ENCODE assay signal across 12 mouse cellular contexts in genomic region chr16:35625286-35626020, GRCm38 (mm10).
DNase-seq lines count a peak whose midpoint lies in the region; ATAC-seq and TF ChIP-seq lines count a peak whose summit lies in the region.
"Had no signal": no experiment of that assay in that cellular context is flagged by ENCODE, and none has a peak within 500 bp of the region (broad histone marks: within the 10 kb centered on the region; RNA-seq: fewer than 3 reads in every experiment).

No protein-coding gene starts in this region.

- no peaks in the 10 kb centered on the region for H3K9me3 ChIP-seq in limb, embryonic 12.5 days
- no peaks in the 10 kb centered on the region for H3K9me3 ChIP-seq in limb, embryonic 10.5 days (replicated peaks)
- H3K9me3 ChIP-seq in forebrain, postnatal 0 days (ENCODE audit: low read length): no peaks in the 10 kb centered on the region
- no peaks in the 10 kb centered on the region for H3K9me3 ChIP-seq in midbrain, embryonic 16.5 days (replicated peaks; ENCODE audit: control insufficient read depth, low read length, poor library complexity, severe bottlenecking)
- H3K9me3 ChIP-seq: heart, embryonic 12.5 days had no signal

- H3K4me2 ChIP-seq in limb, embryonic 12.5 days: no peak overlapping the region
- H3K4me2 ChIP-seq in forebrain, postnatal 0 days (ENCODE audit: low read depth): no peak overlapping the region
- no peak overlapping the region for H3K4me2 ChIP-seq in midbrain, embryonic 16.5 days (ENCODE audit: low read length)
- H3K4me2 ChIP-seq: heart, embryonic 12.5 days had no signal

- TF ChIP-seq CTCF in forebrain, postnatal 0 days (IDR thresholded peaks at IDR 0.05; ENCODE audit: low read depth): no peak

- peak overlapping the region; percentile 14; the same call in 1 of the 2 replicates for H3K27ac ChIP-seq in limb, embryonic 12.5 days
- no peak overlapping the region for H3K27ac ChIP-seq in limb, embryonic 10.5 days
- no peak overlapping the region for H3K27ac ChIP-seq in forebrain, postnatal 0 days (ENCODE audit: low read depth, low read length)
- H3K27ac ChIP-seq in midbrain, embryonic 16.5 days (ENCODE audit: low read length): peak overlapping the region; percentile 59

- no peaks in the 10 kb centered on the region for H3K36me3 ChIP-seq in limb, embryonic 12.5 days
- H3K36me3 ChIP-seq in limb, embryonic 10.5 days: no peaks in the 10 kb centered on the region
- no peaks in the 10 kb centered on the region for H3K36me3 ChIP-seq in forebrain, postnatal 0 days (ENCODE audit: insufficient read depth)
- H3K36me3 ChIP-seq in midbrain, embryonic 16.5 days (ENCODE audit: control insufficient read depth, insufficient read depth, low read length): no peaks in the 10 kb centered on the region
- H3K36me3 ChIP-seq: heart, embryonic 12.5 days had no signal

- peaks cover 3% of the 10 kb centered on the region; the same call in 1 of the 2 replicates for H3K27me3 ChIP-seq in limb, embryonic 12.5 days
- 0 out of 2 replicates have a peak, but pooled peaks cover 5% of the 10 kb centered on the region for H3K27me3 ChIP-seq in limb, embryonic 10.5 days (ENCODE audit: low read depth, poor library complexity, severe bottlenecking)
- no peaks in the 10 kb centered on the region for H3K27me3 ChIP-seq in forebrain, postnatal 0 days (ENCODE audit: insufficient read depth, low read length)
- H3K27me3 ChIP-seq in midbrain, embryonic 16.5 days (ENCODE audit: control insufficient read depth, insufficient read depth, low read depth, low read length): no peaks in the 10 kb centered on the region

- WGBS in limb, embryonic 12.5 days: 56% methylated on average over 16 of the region's 16 CpGs
- 83% methylated on average over 16 of the region's 16 CpGs for WGBS in limb, embryonic 10.5 days
- 39% methylated on average over 16 of the region's 16 CpGs for WGBS in forebrain, postnatal 0 days
- 54% methylated on average over 16 of the region's 16 CpGs for WGBS in midbrain, embryonic 16.5 days

- peaks cover 32% of the 10 kb centered on the region for H3K4me1 ChIP-seq in limb, embryonic 12.5 days (replicated peaks)
- peaks cover 28% of the 10 kb centered on the region for H3K4me1 ChIP-seq in limb, embryonic 10.5 days
- H3K4me1 ChIP-seq in forebrain, postnatal 0 days (ENCODE audit: insufficient read depth): peaks cover 6% of the 10 kb centered on the region; the same call in 1 of the 2 replicates
- H3K4me1 ChIP-seq in midbrain, embryonic 16.5 days (ENCODE audit: control insufficient read depth, insufficient read depth, low read length): peaks cover 19% of the 10 kb centered on the region
- H3K4me1 ChIP-seq: heart, embryonic 12.5 days had no signal

- no peak overlapping the region for H3K4me3 ChIP-seq in limb, embryonic 12.5 days (replicated peaks)
- H3K4me3 ChIP-seq in limb, embryonic 10.5 days: no peak overlapping the region
- H3K4me3 ChIP-seq in forebrain, postnatal 0 days (ENCODE audit: low read depth, low read length): no peak overlapping the region
- H3K4me3 ChIP-seq in midbrain, embryonic 16.5 days (ENCODE audit: low read depth, low read length): no peak overlapping the region
- H3K4me3 ChIP-seq: heart, embryonic 12.5 days had no signal

- 0 out of 2 replicates have a peak, but pooled peaks have one; percentile 32 for ATAC-seq in limb, embryonic 12.5 days (ENCODE audit: insufficient number of reproducible peaks, insufficient read depth, low FRiP score, low TSS enrichment, low read depth)
- ATAC-seq in forebrain, postnatal 0 days: 0 out of 2 replicates have a peak, but pooled peaks have one; percentile 2
- ATAC-seq in midbrain, embryonic 16.5 days: peak; percentile 58
- ATAC-seq in inflammation-experienced regulatory T-cells, adult 6 months: no peak
- ATAC-seq: intestine, postnatal 0 days had no signal

- no peak overlapping the region for H3K9ac ChIP-seq in limb, embryonic 12.5 days (replicated peaks)
- H3K9ac ChIP-seq in forebrain, postnatal 0 days: no peak overlapping the region
- H3K9ac ChIP-seq in midbrain, embryonic 16.5 days (ENCODE audit: low read depth, low read length): no peak overlapping the region; the same call in 1 of the 2 replicates
- H3K9ac ChIP-seq: heart, embryonic 12.5 days had no signal

- no peak for DNase-seq in limb, embryonic 10.5 days (ENCODE audit: low spot score)
- peak; percentile 30 for DNase-seq in brain, embryonic 18.5 days (ENCODE audit: low read depth, low spot score)
- DNase-seq in forebrain, postnatal 0 days: no peak
- no peak for DNase-seq in retina, embryonic 14.5 days (ENCODE audit: low spot score)
- no peak for DNase-seq in lung, adult 18-20 months
- DNase-seq: lung, adult 2 months; thymus, adult 2 months had no signal

Comparison
In these comparisons a context has a peak if more than half of its experiments do, and no peak if none do; other contexts are left out.
1. H3K27ac ChIP-seq: peak in limb, embryonic 12.5 days (single experiment) and midbrain, embryonic 16.5 days (single experiment); none in limb, embryonic 10.5 days (single experiment) and forebrain, postnatal 0 days (single experiment).